Mouse (Mus musculus): Measurements from ENCODE around the gene Actr2. TPM values are rescaled to one million over a fixed set of nuclear protein-coding genes. Genes with fewer than 3 reads are reported as not detected.

Gene Actr2
- total RNA-seq, 4 experiments from 2014 or later, result 276 to 291 (median 285) TPM

DNA sequence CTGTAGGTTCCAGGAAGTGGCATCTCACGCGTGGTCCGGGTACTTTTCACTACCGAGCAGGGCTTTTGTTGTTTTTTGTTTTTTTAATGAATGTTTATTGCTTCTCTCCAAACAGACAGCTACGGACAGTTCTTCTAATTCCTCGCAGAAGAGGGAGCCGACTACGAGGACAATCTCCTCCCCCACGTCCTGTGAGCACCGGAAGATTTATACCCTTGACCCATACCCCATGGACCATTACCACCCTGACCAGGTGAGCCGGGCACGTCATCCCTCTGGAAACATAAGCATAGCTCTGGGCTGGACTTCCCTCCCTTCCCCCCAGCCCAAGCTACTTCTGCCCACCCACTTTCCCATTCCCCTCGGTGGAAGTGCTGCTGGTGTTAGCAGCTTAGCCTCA is 94.8 kb downstream of the Actr2 start:
- DNase-seq (ENCODE audit: low spot score in 2 of 2), result no peak

DNA sequence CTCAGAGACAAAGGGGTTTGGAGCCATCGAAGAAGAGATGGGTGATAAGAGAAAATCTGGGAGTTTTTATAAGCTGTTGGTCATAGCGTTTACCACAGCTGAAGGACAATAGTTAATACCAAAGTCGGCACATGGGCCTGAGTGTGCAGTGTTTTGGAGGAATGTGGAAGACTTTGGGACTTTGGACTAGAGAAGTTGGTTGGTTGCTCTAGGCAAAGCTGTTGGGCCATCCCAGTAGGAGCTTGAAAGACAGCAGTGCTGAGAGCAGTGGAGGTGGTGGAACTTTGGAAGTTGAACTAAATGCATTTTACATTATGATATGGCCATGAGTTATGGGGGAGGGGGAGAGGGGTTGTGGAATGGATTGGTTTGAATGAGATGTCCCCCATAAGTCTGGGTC is 99.3 kb downstream of the Actr2 start:
- DNase-seq (ENCODE audit: low spot score in 2 of 2), result no peak

Other genes with a start within 250 kb of the Actr2 start
- gene Spred2, start 188.5 kb downstream of the Actr2 start, total RNA-seq (2022), result 10 to 100 TPM; 66.8 to 82.4 (median 72.3) TPM
- gene Rab1a, start 88.5 kb upstream of the Actr2 start, total RNA-seq (2022), result 100 to 1,000 TPM; 179 to 191 (median 182) TPM
- gene Cep68, start 136.5 kb upstream of the Actr2 start, total RNA-seq (2022), result 10 to 100 TPM; 29.6 to 33.0 (median 31.6) TPM
- gene Slc1a4, start 219.8 kb upstream of the Actr2 start, total RNA-seq (2022), result 10 to 100 TPM; 38.0 to 46.9 (median 43.0) TPM

Measured in left cerebral cortex, adult 8-10 months (tissue).